Mouse (Mus musculus) kidney, adult 18-20 months (tissue): ENCODE data around the gene Elovl5.
A peak's percentile ranks its signal among the peaks of the same experiment; 100 is the strongest.

Source experiments
- DNase-seq: peaks from one replicate; pipeline ENCODE4 v3.0.0; 2021

Elovl5 gene

GRCm38 (mm10) chr9:78003278-78003677, 86.1 kb downstream of the Elovl5 start:
- DNase-seq: no peak

GRCm38 (mm10) chr9:78005481-78005880, 88.3 kb downstream of the Elovl5 start:
- DNase-seq: peak; percentile 43

- DNase-seq: peak; percentile 90
Observed at GRCm38 (mm10) chr9:78006209-78007001, 89.2 kb downstream of the Elovl5 start.

GRCm38 (mm10) chr9:78009382-78009781, 92.2 kb downstream of the Elovl5 start:
- DNase-seq: no peak

- no peak for DNase-seq
Observed at GRCm38 (mm10) chr9:78010187-78010586, 93.0 kb downstream of the Elovl5 start.

GRCm38 (mm10) chr9:78010707-78011106, 93.5 kb downstream of the Elovl5 start:
- DNase-seq: no peak

GRCm38 (mm10) chr9:78012066-78012465, 94.9 kb downstream of the Elovl5 start:
- no peak for DNase-seq

- DNase-seq: no peak
Observed at GRCm38 (mm10) chr9:78012681-78013080, 95.5 kb downstream of the Elovl5 start.

GRCm38 (mm10) chr9:78013813-78014212, 96.6 kb downstream of the Elovl5 start:
- no peak for DNase-seq

GRCm38 (mm10) chr9:78015816-78016215, 98.7 kb downstream of the Elovl5 start:
- DNase-seq: peak; percentile 23

- DNase-seq: peak; percentile 21
Observed at GRCm38 (mm10) chr9:78016288-78016687, 99.1 kb downstream of the Elovl5 start.

- peak; percentile 49 for DNase-seq
Observed at GRCm38 (mm10) chr9:78021256-78021655, 104.1 kb downstream of the Elovl5 start.

- peak; percentile 43 for DNase-seq
Observed at GRCm38 (mm10) chr9:78022187-78022945, 105.2 kb downstream of the Elovl5 start.

- DNase-seq: peak; percentile 69
Observed at GRCm38 (mm10) chr9:78024823-78025222, 107.7 kb downstream of the Elovl5 start.

GRCm38 (mm10) chr9:78027099-78027498, 109.9 kb downstream of the Elovl5 start:
- peak; percentile 50 for DNase-seq

- DNase-seq: no peak
Observed at GRCm38 (mm10) chr9:78030835-78031456, 113.8 kb downstream of the Elovl5 start.

GRCm38 (mm10) chr9:78032930-78033329, 115.8 kb downstream of the Elovl5 start:
- DNase-seq: no peak
